9 mouse cellular contexts compared by ENCODE assay signal in genomic region chr1:82288421-82288990, GRCm38 (mm10). TPM values are rescaled to one million over a fixed set of nuclear protein-coding genes. Genes with fewer than 3 reads are reported as not detected.
DNase-seq lines count a peak whose midpoint lies in the region; ATAC-seq lines count a peak whose summit lies in the region.
"Had no signal": no experiment of that assay in that cellular context is flagged by ENCODE, and none has a peak within 500 bp of the region (broad histone marks: within the 10 kb centered on the region; RNA-seq: fewer than 3 reads in every experiment).

No protein-coding gene starts in this region.

- H3K27me3 ChIP-seq in embryonic facial prominence, embryonic 10.5 days (replicated peaks; ENCODE audit: low read depth, poor library complexity, severe bottlenecking) = peaks cover 33% of the 10 kb centered on the region
- H3K27me3 ChIP-seq in heart, embryonic 11.5 days (ENCODE audit: control insufficient read depth, insufficient read depth, low read length) = peaks cover 3% of the 10 kb centered on the region
- H3K27me3 ChIP-seq in limb, embryonic 11.5 days (ENCODE audit: control insufficient read depth, insufficient read depth, low read length) = no peaks in the 10 kb centered on the region

- peak overlapping the region; percentile 76 for H3K4me3 ChIP-seq in embryonic facial prominence, embryonic 10.5 days
- peak overlapping the region; percentile 76 for H3K4me3 ChIP-seq in heart, embryonic 11.5 days (ENCODE audit: low read depth, low read length)
- H3K4me3 ChIP-seq in limb, embryonic 11.5 days (ENCODE audit: low read depth, low read length) = no peak overlapping the region; the same call in 1 of the 2 replicates

- 0 out of 2 replicates have a peak overlapping the region, but pooled peaks have one; percentile 94 for H3K27ac ChIP-seq in embryonic facial prominence, embryonic 10.5 days (replicated peaks)
- H3K27ac ChIP-seq in heart, embryonic 11.5 days (ENCODE audit: low read depth, low read length) = no peak overlapping the region
- no peak overlapping the region for H3K27ac ChIP-seq in limb, embryonic 11.5 days (replicated peaks; ENCODE audit: low read depth, low read length)

- peaks cover 9% of the 10 kb centered on the region; the same call in 1 of the 2 replicates for H3K9me3 ChIP-seq in embryonic facial prominence, embryonic 10.5 days
- no peaks in the 10 kb centered on the region for H3K9me3 ChIP-seq in heart, embryonic 11.5 days (replicated peaks; ENCODE audit: control insufficient read depth, low read length)
- H3K9me3 ChIP-seq in limb, embryonic 11.5 days (ENCODE audit: control insufficient read depth, low read length) = no peaks in the 10 kb centered on the region; the same call in 1 of the 2 replicates

- peak overlapping the region; percentile 81 for H3K4me2 ChIP-seq in heart, embryonic 11.5 days
- H3K4me2 ChIP-seq in limb, embryonic 11.5 days (ENCODE audit: low read depth, severe bottlenecking) = peak overlapping the region; percentile 93; the same call in 1 of the 2 replicates

- peak; percentile 13 for DNase-seq in kidney, postnatal 10 days
- no peak for DNase-seq in kidney, adult 9 months
- DNase-seq in embryonic facial prominence, embryonic 10.5 days (ENCODE audit: low spot score) = no peak
- no peak for DNase-seq in limb, embryonic 11.5 days (ENCODE audit: low spot score)
- peak; percentile 36 for DNase-seq in skeletal muscle tissue, adult 2 months (ENCODE audit: low read depth, low spot score)
- no peak for DNase-seq in adrenal gland, postnatal 25 days
- DNase-seq in ovary, postnatal 10 days (ENCODE audit: low spot score) = no peak

- H3K36me3 ChIP-seq in embryonic facial prominence, embryonic 10.5 days (replicated peaks) = peaks cover 32% of the 10 kb centered on the region
- H3K36me3 ChIP-seq in heart, embryonic 11.5 days (ENCODE audit: control insufficient read depth, insufficient read depth, low read length) = peaks cover 7% of the 10 kb centered on the region; the same call in 1 of the 2 replicates
- peaks cover 9% of the 10 kb centered on the region for H3K36me3 ChIP-seq in limb, embryonic 11.5 days (ENCODE audit: control insufficient read depth, insufficient read depth, low read length)

- no peak for ATAC-seq in heart, embryonic 11.5 days (replicated peaks; ENCODE audit: insufficient number of reproducible peaks, low FRiP score, low TSS enrichment)
- ATAC-seq in limb, embryonic 11.5 days (ENCODE audit: insufficient number of reproducible peaks, low FRiP score, low TSS enrichment, low read depth) = no peak

- H3K9ac ChIP-seq in heart, embryonic 11.5 days (ENCODE audit: low read depth, low read length) = 0 out of 2 replicates have a peak overlapping the region, but pooled peaks have one; percentile 28
- H3K9ac ChIP-seq in limb, embryonic 11.5 days (ENCODE audit: low read length) = no peak overlapping the region

- H3K4me1 ChIP-seq in embryonic facial prominence, embryonic 10.5 days = peaks cover 84% of the 10 kb centered on the region
- H3K4me1 ChIP-seq in heart, embryonic 11.5 days (ENCODE audit: control insufficient read depth, insufficient read depth, low read length) = peaks cover 23% of the 10 kb centered on the region
- H3K4me1 ChIP-seq in limb, embryonic 11.5 days (ENCODE audit: control insufficient read depth, insufficient read depth, low read length) = peaks cover 31% of the 10 kb centered on the region

- 93% methylated on average over 18 of the region's 18 CpGs for WGBS in embryonic facial prominence, embryonic 10.5 days
- 80% methylated on average over 18 of the region's 18 CpGs for WGBS in heart, embryonic 11.5 days (ENCODE audit: insufficient replicate concordance)
- WGBS in limb, embryonic 11.5 days = 92% methylated on average over 18 of the region's 18 CpGs

RNA-seq across cellular contexts. Expression of gene Irs1, which starts 2.7 kb away (rescaled TPM):
- polyA plus RNA-seq in embryonic facial prominence, embryonic 10.5 days (2016; fragmentation: Nextera tagmentation; extraction: Ambion mirVana) = 7.9 and 8.9 TPM in 2 replicates
- polyA plus RNA-seq in heart, embryonic 11.5 days (2014; fragmentation: Nextera tagmentation; extraction: Ambion mirVana) = 8.4 and 10.9 TPM in 2 replicates
- polyA plus RNA-seq in limb, embryonic 11.5 days (2014; fragmentation: Nextera tagmentation; extraction: Ambion mirVana) = 7.4 and 10.2 TPM in 2 replicates
- total RNA-seq in adrenal gland, postnatal 25 days (2021) = 15.7 and 17.9 TPM in 2 replicates

RNA-seq across cellular contexts. Expression of gene Rhbdd1, which starts 27.7 kb away (rescaled TPM):
- polyA plus RNA-seq in embryonic facial prominence, embryonic 10.5 days (2016; fragmentation: Nextera tagmentation; extraction: Ambion mirVana) = 8.9 and 10.1 TPM in 2 replicates
- polyA plus RNA-seq in heart, embryonic 11.5 days (2014; fragmentation: Nextera tagmentation; extraction: Ambion mirVana) = 7.9 and 8.7 TPM in 2 replicates
- polyA plus RNA-seq in limb, embryonic 11.5 days (2014; fragmentation: Nextera tagmentation; extraction: Ambion mirVana) = 6.3 and 6.5 TPM in 2 replicates
- total RNA-seq in adrenal gland, postnatal 25 days (2021) = 35.8 and 39.4 TPM in 2 replicates

RNA-seq across cellular contexts. Expression of gene Gm9747, which starts 55.6 kb away (rescaled TPM):
- polyA plus RNA-seq in embryonic facial prominence, embryonic 10.5 days (2016; fragmentation: Nextera tagmentation; extraction: Ambion mirVana) = 18.7 and 24.9 TPM in 2 replicates
- polyA plus RNA-seq in heart, embryonic 11.5 days (2014; fragmentation: Nextera tagmentation; extraction: Ambion mirVana) = 33.1 and 40.5 TPM in 2 replicates
- polyA plus RNA-seq in limb, embryonic 11.5 days (2014; fragmentation: Nextera tagmentation; extraction: Ambion mirVana) = 27.6 and 33.2 TPM in 2 replicates
- not detected in 2 replicates for total RNA-seq in adrenal gland, postnatal 25 days (2021)
- total RNA-seq: gastrocnemius, postnatal 36 days had no signal

Comparison
In these comparisons a context has a peak if more than half of its experiments do, and no peak if none do; other contexts are left out.
1. DNase-seq: peak in kidney, postnatal 10 days (single experiment) and skeletal muscle tissue, adult 2 months (single experiment); none in kidney, adult 9 months (single experiment), embryonic facial prominence, embryonic 10.5 days (single experiment), limb, embryonic 11.5 days (single experiment), adrenal gland, postnatal 25 days (single experiment) and ovary, postnatal 10 days (single experiment).